Mouse (Mus musculus): ENCODE results near the gene Jakmip3.

Jakmip3 gene

DNA sequence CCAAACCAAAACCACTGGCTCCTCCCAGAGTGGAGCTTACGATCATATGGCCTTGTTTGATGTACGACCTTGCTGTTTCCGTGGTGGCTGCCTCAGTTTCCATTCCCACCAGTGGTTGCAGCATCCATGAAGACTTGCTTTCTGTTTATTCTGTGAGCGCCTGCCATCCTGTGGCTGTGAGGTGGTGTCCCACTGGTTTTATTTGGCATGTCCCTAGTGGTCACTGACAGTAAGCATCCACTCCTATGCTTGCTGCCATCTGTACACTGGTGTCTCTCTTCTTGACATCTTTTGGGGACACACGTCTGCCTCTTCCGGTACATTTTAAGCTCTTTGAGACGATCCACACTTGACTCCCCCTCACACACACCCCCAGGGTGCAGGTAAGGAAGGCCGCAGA is 7.2 kb downstream of the Jakmip3 start:
- DNase-seq (ENCODE audit: low spot score), result no peak

GRCm38 (mm10) chr7:138948309-138948708 is 7.8 kb downstream of the Jakmip3 start:
- no peak for DNase-seq (ENCODE audit: low spot score)

- no peak for DNase-seq (ENCODE audit: low spot score)
Measured at GRCm38 (mm10) chr7:138955787-138956186, 15.3 kb downstream of the Jakmip3 start.

- no peak for DNase-seq (ENCODE audit: low spot score)
Measured at GRCm38 (mm10) chr7:138957106-138957505, 16.6 kb downstream of the Jakmip3 start.

DNA sequence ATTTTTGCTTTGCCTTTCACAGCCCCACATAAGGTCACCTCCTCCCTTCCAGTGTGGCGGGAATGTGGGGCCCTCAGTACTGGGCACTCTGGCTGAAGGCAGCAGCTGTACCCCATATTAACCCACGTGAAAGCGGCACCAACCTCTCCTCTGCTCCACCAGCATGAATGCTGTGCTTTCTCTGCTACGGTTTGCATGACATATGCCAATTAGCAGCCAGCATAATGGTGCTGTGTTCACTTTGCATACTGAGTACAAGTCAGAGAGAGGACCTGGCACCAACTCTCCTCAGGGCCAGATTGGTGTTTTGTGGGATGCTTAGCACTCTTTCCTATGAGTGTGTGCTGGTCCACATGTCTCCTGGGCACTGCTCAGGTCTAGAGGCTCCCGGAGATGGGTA is 19.2 kb downstream of the Jakmip3 start:
- DNase-seq (ENCODE audit: low spot score), result no peak

DNA sequence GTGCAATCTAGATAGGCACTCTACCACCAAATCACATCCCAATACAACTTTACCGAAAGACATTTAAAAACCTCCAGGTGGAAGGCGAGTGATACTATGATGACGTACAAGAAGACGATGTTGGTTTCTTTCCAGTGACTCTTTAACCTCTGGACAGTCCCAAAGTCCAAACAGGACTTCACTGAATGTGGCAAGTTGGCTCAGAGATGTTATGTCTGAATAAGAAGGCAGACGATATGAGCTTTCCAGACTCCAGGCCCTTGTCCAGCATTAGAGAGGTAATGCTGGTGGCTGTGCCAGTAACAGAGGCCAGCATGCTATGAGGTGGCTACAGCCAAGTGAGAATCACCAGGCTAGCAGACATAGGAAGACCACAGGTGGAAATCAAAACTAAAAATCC is 23.2 kb downstream of the Jakmip3 start:
- no peak for DNase-seq (ENCODE audit: low spot score)

GRCm38 (mm10) chr7:138968010-138968620 is 27.6 kb downstream of the Jakmip3 start:
- DNase-seq (ENCODE audit: low spot score), result no peak

DNA sequence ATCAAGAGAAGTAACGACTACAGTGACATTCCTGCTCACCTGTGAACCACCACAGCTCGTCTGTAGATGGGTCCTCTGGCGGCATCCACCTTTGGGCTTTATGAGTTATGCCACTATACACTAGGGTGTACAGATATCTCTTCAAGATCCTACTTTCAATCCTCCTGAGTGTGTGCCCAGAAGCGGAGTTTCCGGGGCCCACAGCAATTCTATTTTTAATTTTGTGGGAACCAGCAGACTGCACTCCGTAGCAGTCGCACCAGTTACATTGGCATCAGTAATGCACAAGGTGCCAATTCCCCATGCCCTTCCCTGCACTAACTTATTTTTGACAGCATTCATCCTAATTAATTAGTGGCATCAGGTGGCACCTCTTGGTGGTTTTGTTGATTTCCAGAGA is 37.0 kb downstream of the Jakmip3 start:
- no peak for DNase-seq (ENCODE audit: low spot score)

DNA sequence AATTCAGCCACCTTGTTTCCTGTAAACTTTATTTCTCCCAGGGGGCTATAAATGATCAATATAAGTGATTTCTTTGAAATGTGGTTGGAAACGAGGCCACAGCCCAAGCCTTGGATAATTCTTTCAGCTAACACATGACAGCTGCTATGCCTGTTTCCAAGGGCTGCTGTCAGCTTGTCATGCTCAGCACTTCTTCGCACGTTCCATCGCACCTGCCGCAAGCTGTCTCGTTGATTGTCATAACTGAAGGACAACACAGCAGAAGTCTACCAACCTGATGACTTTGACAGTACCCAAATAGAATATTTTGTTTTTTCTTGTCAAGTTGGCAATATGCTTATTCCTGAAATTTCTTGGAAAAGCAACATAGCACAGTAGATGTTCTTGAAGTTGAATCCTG is 44.0 kb downstream of the Jakmip3 start:
- DNase-seq (ENCODE audit: low spot score), result no peak

- no peak for DNase-seq (ENCODE audit: low spot score)
Measured at GRCm38 (mm10) chr7:138989156-138989555, 48.6 kb downstream of the Jakmip3 start.

GRCm38 (mm10) chr7:139002692-139003091 is 62.2 kb downstream of the Jakmip3 start:
- no peak for DNase-seq (ENCODE audit: low spot score)

DNA sequence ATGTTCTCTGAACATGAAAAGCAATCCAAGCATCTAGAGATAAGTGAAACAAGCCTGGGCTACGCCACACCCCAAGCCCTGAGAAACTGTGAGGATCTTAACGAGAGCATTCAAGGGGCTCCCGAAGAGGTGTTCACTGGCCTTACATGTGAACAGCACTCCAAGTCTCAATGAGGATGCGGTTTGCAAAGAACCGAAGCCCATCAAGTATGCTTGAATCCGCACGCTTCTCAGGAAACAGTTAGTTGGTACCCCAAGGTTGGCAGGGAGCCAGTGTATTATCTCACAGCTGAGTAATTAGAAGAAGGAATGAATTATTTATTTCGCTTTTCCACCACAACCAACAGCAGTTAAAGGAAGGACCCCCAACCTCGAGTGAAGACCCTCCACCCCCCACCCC is 62.7 kb downstream of the Jakmip3 start:
- no peak for DNase-seq (ENCODE audit: low spot score)

DNA sequence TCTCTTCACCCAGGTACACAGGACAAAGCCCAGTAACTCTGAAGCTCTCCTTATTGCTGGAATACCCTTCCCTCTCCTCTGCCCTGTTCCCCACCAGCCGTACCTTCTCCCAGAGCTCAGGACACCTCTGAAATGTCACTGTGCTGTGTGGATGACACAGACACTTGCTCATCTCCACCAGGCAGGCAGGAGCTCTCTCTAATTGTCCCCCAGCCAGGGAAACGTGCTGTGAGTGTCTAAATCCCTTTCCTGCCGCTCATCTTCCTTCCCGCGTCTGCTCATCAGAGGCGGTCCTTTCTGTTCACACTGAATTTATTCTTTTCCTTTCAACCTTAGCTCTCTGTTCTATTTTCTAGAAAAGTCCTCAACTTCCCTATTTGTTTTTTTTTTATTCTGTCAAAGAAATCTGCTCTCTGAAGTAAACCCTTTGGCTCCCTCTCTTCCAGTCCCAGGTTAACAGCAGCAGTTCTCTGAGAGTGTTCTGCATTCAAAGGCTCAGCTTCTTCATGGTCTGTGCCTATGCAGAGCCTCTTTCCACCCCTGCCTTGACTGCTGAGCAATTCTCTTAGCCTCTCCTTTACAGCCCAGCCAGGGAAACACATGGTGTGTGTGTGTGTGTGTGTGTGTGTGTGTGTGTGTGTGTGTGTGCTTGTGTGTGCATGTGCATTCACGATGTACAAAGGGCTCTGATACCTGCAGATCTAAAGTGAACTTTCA is 69.4 kb downstream of the Jakmip3 start:
- DNase-seq (ENCODE audit: low spot score), result no peak

GRCm38 (mm10) chr7:139011027-139011426 is 70.5 kb downstream of the Jakmip3 start:
- DNase-seq (ENCODE audit: low spot score), result peak; percentile 15

- no peak for DNase-seq (ENCODE audit: low spot score)
Measured at GRCm38 (mm10) chr7:139011586-139011985, 71.1 kb downstream of the Jakmip3 start.

GRCm38 (mm10) chr7:139012767-139013369 is 72.3 kb downstream of the Jakmip3 start:
- DNase-seq (ENCODE audit: low spot score), result no peak

DNA sequence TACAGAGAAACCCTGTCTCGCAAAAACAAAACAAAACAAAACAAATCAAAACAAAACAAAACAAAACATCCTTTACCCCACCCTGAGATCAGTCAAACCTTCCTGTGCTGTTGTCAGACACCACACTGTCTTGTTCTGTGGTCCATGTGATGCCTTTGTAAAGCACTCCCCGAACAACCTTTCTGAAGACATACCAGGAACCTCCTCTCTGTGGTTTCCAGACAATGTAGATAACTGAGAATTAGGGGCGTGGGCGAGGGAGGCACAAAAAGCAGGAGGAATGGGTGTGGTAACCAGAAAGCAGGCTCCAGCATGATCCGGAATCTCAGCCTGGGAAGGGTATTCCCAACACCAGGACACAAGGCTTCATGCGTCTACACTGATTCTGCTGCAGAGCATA is 74.6 kb downstream of the Jakmip3 start:
- DNase-seq (ENCODE audit: low spot score), result no peak

DNA sequence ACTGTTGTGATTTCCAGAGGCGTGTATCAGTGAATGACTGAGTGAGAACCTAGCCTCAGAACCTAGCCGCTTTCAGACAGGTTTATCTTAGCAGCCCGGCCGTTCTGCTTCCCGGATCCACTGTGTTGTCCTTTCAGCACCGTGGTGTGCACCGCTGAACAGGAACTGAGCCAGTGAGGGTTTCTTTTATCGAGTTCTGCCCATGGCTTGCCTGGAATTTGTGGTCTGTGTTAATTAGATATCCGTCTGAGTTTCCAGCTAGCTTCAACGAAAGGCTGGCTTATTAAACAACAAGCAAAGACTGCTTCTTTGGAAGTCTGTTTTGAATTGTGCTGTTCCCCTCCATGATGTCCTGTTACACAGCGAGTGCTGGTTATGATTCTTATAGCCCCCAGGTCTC is 75.8 kb downstream of the Jakmip3 start:
- DNase-seq (ENCODE audit: low spot score), result no peak

DNA sequence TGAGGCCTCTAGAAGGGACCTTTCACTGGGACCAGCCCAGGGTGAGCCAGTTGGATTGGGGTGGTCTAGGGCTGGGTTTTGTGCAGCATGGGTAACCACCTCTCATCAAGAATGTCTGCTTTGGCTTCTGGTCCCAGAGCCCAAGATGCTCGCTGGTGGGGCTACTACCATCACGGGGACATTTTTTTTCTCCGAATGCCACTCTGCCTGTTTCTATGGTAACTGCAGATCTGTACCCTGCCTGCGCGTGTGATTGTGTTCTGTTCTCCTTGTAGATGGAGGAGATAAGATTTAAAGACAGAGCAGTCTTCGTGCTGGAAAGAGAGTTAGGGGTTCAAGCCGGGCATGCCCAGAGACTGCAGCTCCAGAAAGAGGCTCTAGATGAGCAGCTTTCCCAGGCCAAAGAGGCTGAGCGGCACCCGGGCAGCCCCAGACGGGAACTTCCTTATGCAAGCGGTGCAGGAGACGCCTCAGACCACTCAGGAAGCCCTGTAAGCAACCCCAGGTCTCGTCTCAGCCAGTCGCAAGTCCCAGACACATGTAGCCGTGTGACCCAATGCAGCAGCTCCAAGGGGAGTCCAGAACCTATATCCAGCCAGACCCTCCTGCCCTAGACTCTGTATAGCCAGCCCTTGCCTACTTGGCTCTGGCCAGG is 76.8 kb downstream of the Jakmip3 start:
- DNase-seq (ENCODE audit: low spot score), result no peak

- DNase-seq (ENCODE audit: low spot score), result no peak
Measured at GRCm38 (mm10) chr7:139020884-139021283, 80.4 kb downstream of the Jakmip3 start.

DNA sequence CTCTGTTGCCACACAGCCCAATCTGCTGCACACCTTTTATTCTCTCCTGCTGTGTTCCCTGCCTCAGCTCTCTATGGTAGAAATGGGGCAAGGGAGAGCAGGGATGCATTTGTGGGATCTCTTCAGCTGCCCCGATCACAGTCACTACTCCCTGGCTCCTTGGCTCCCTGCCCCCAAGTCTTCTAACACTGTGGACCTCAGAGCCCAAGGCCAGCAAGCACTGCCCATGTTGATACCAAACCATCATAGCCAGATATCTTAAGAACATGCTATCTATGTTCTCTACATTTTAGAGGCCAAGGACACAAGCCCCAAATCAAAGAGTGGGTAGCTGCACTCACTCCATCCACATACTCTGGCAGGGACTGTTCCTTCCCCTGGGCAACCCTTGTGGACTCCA is 80.8 kb downstream of the Jakmip3 start:
- no peak for DNase-seq (ENCODE audit: low spot score)

GRCm38 (mm10) chr7:139027136-139027535 is 86.6 kb downstream of the Jakmip3 start:
- no peak for DNase-seq (ENCODE audit: low spot score)

DNA sequence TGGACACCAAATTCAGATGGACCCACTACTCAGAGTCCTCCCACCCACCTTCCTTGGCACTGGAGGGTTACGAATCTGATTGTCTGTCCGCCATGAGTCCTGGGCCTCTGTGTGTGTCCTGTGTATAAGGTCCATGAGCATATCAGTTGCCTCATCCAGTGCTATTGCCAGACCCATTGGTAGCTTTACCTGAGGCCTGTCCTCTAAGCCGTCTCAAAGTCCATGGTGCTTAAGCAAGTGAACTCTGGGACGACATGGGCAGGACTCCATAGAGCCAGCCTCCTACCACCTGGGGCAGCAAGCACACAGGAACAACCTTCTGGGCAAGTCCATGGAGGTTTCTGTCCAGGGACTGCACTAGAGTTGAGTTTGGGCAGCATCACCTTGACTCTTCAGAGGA is 90.7 kb downstream of the Jakmip3 start:
- DNase-seq (ENCODE audit: low spot score), result no peak
